Mouse (Mus musculus) MN1 (cell line): ENCODE measurements around the gene Hyal2.

Source experiments
- DNase-seq: peaks from one replicate; pipeline ENCODE4 v3.0.0-alpha.2; 2016; ENCODE audit warnings: low spot score

Gene Hyal2

DNA sequence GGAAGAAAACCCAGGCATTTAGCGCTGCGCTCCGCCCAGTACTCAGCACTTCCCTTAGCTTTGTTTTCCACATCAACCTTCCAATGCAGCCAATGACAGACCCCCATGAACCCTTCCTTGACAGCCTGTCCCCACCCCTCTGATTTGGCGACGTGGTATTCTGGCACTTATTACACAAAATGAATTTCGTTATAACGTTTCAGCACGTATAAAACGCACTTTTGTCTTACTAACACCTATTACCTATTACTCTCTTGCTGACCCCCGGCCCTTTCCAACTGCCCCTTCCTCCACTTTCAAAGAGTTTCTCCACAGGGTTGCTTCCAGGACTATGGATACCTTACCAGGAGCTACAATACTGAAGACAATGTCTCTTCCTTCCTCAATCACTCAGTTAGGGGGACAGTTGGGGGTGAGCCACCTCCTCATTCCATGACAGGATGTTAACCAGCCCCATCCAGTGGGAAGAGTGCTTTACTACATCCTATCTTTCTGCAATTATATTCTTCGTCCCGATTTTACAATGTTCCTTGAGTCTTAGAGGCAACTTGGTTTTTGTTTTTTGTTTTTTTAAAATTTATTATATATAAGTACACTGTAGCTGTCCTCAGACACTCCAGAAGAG is 45.3 kb downstream of the Hyal2 start:
- no peak for DNase-seq

DNA sequence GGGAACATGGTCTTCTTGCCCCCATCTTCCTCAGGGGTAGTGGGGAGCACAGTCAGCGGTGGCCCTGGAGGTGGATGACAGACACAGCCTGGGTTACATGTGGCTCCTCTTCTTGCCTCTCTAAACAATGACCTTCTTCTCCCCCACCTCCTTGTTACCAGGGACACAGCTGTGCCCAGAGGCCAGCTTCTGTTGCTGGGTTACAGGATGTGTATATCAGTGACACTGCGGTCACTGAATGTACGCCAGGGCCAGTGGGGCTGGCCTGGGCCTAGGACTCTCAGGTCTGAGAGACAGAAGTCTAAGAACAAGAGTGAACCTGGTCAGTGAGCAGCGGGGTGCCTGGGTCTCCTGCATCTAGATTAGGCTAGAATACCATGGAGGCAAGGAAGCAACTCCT is 47.3 kb downstream of the Hyal2 start:
- peak; percentile 52 for DNase-seq

DNA sequence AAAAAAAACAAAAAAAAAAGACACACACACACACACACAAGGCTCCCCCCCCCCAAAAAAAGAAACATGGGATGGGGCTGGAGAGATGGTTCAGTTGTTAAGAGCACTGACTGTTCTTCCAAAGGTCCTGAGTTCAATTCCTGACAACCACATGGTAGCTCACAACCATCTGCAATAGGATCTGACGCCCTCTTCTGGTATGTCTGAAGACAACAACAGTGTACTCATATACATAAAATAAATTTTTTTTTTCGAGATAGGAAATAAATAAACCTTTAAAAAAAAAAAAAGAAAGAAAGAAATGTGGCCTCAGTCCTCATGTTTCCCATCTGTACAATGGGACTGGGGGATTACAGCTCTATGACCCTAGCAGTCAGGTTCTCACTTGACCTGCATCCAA is 49.7 kb downstream of the Hyal2 start:
- DNase-seq, result no peak

DNA sequence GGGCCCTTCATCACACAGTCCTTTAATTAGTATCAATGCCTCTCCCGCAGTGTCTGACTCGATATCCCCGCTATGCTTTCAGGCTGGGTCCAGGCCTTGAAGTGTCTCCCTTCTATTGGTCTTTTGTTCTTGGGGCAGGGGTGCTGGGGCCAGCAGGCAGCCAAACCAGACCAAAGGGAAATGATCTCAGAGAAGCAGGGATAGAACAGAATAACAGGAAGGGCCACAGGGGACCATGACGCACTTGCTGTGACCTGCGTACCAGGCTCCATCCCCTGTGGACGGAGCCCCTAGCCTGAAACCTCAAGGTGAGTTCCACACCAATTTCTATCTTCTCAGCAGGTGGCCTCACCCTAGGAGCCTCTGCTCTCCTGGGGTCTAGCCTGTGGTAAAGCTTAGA is 50.4 kb downstream of the Hyal2 start:
- no peak for DNase-seq

DNA sequence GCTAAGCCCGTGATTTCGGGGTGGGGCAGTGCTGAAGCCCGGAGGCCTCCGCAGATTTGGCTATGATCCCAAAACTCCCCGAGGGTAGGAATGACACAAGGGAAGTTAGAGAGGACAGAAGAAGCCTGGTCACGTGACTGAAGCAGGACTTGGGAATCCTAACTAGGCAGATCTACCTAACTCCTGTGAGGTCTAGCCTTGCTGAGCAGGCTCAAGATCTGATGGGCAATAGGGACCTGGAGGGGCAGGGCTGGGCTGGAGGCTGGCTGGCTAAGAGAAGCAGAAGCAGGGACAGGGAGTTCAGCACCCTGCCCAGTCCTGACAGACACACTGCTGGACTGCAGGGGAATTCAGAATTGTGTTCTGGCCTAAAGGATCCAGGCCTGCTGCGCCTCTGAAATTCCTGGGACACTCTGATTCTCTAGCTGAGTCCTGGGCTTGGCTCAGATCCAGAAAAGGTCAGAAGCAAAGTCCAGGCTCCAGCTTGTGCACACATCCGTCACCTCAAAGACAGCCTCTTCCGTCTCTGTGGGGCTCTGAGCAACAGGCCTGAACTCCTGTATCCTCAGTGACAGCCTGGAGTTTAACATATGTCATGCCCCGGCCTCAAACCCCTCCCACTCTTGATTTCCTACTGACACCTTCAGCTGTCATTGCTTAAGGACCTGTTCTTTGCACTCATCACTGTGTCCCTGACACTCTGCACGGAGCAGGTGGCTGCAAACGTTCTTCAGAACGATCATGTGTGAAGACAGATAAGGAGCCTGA is 51.2 kb downstream of the Hyal2 start:
- DNase-seq, result peak; percentile 76

DNA sequence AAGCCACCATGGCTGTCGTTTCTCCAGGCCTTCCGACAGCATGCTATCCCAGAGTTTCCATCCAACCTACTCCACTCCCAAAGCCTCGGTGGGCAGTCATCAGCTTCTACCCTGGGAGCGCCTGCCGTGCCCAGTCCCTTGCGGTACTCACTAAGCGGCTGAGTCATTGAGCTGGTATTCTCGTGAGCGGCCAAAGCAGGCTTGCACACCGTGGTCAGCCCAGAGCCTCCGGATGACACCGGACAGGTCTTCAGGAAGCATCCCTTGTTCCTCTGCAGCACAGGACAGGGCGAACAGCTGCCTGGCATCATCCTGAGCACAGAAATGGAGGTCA is 51.8 kb downstream of the Hyal2 start:
- peak; percentile 72 for DNase-seq

DNA sequence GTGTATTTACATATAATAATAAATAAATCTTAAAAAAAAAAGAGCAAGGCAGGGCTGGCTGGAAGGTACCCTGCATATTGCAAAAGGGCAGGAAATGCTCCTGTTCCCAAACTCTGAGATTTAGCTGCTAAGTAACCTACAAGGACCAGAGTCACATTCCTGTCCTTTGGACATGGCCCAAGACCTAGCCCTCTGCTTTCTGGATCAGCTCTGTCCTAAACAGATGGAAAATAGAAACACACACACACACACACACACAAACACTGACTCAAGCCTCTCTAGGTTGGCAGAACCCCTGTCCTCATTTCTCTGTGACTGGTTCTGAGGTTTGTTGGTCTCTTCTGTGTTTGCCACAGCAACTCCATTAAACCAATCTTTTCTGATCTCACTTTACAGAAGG is 53.2 kb downstream of the Hyal2 start:
- DNase-seq, result no peak
